In genomic region chr19:18749598-18750339, GRCm38 (mm10) we compare ENCODE assay signal across 7 mouse cellular contexts. TPM values are rescaled to one million over a fixed set of nuclear protein-coding genes. Genes with fewer than 3 reads are reported as not detected.
DNase-seq lines count a peak whose midpoint lies in the region; ATAC-seq and TF ChIP-seq lines count a peak whose summit lies in the region.

Gene Trpm6 (plus strand): TSS chr19:18749983.

- no peaks in the 10 kb centered on the region for H3K4me1 ChIP-seq in ES-E14 (ENCODE audit: control insufficient read depth in 2 of 2, insufficient read depth in 2 of 2, low read length in 2 of 2, poor library complexity in 1 of 2)
- H3K4me1 ChIP-seq in limb, embryonic 11.5 days (ENCODE audit: control insufficient read depth, insufficient read depth, low read length) = peaks cover 2% of the 10 kb centered on the region; the same call in 1 of the 2 replicates
- peaks cover 9% of the 10 kb centered on the region; the same call in 1 of the 2 replicates for H3K4me1 ChIP-seq in midbrain, embryonic 12.5 days
- H3K4me1 ChIP-seq in cerebellum, adult 2 months (ENCODE audit: control insufficient read depth, insufficient read depth, low read length) = no peaks in the 10 kb centered on the region; the same call in 1 of the 2 replicates

- no peaks in the 10 kb centered on the region for H3K36me3 ChIP-seq in ES-E14 (ENCODE audit: control insufficient read depth, insufficient read depth, low read length, poor library complexity, severe bottlenecking)
- no peaks in the 10 kb centered on the region for H3K36me3 ChIP-seq in limb, embryonic 11.5 days (ENCODE audit: control insufficient read depth, insufficient read depth, low read length)
- H3K36me3 ChIP-seq in midbrain, embryonic 12.5 days = no peaks in the 10 kb centered on the region

- WGBS in limb, embryonic 11.5 days = 4% methylated on average over 41 of the region's 41 CpGs
- WGBS in midbrain, embryonic 12.5 days = 7% methylated on average over 41 of the region's 41 CpGs
- WGBS in cerebellum, adult 2 months = 8% methylated on average over 41 of the region's 41 CpGs

- 0 out of 2 replicates have a peak, but pooled peaks cover 4% of the 10 kb centered on the region for H3K27me3 ChIP-seq in limb, embryonic 11.5 days (ENCODE audit: control insufficient read depth, insufficient read depth, low read length)
- peaks cover 18% of the 10 kb centered on the region for H3K27me3 ChIP-seq in midbrain, embryonic 12.5 days
- no peaks in the 10 kb centered on the region for H3K27me3 ChIP-seq in cerebellum, adult 2 months (ENCODE audit: control insufficient read depth, insufficient read depth, low read length)

- no peak for TF ChIP-seq CTCF in cerebellum, adult 2 months (IDR thresholded peaks at IDR 0.05; ENCODE audit: borderline replicate concordance, insufficient read depth, low read depth, low read length)

- H3K4me3 ChIP-seq in ES-E14 (ENCODE audit: insufficient read depth in 1 of 2, low read depth in 1 of 2, low read length in 2 of 2, poor library complexity in 1 of 2, severe bottlenecking in 1 of 2) = peak within 1 kb of the TSS; percentile 45 to 63
- H3K4me3 ChIP-seq in limb, embryonic 11.5 days (ENCODE audit: low read depth, low read length) = peak within 1 kb of the TSS; percentile 32
- peak within 1 kb of the TSS; percentile 40 for H3K4me3 ChIP-seq in midbrain, embryonic 12.5 days
- no peak within 1 kb of the TSS for H3K4me3 ChIP-seq in cerebellum, adult 2 months (replicated peaks; ENCODE audit: insufficient read depth, low read depth, low read length)

- no peaks in the 10 kb centered on the region for H3K9me3 ChIP-seq in ES-E14 (ENCODE audit: control insufficient read depth, insufficient read depth, low read depth, low read length)
- no peaks in the 10 kb centered on the region for H3K9me3 ChIP-seq in limb, embryonic 11.5 days (ENCODE audit: control insufficient read depth, low read length)
- H3K9me3 ChIP-seq in midbrain, embryonic 12.5 days = no peaks in the 10 kb centered on the region

- no peak for DNase-seq in ES-E14 (ENCODE audit: low read depth, low spot score)
- DNase-seq in adrenal gland, postnatal 36 days = peak; percentile 3 to 4
- peak; percentile 52 for DNase-seq in limb, embryonic 11.5 days (ENCODE audit: low spot score)
- DNase-seq in urinary bladder, postnatal 25 days (ENCODE audit: low spot score) = no peak
- DNase-seq in cerebellum, adult 2 months = no peak

- peak; percentile 46 to 58; a peak in 3 of 4 replicates for ATAC-seq in hematopoietic stem cell, adult 5-6 weeks (replicated peaks in 1 of 2; ENCODE audit: insufficient read depth in 1 of 2, low FRiP score in 2 of 2, low TSS enrichment in 1 of 2, low read depth in 1 of 2, poor library complexity in 2 of 2, severe bottlenecking in 2 of 2)
- no peak for ATAC-seq in limb, embryonic 11.5 days (ENCODE audit: insufficient number of reproducible peaks, low FRiP score, low TSS enrichment, low read depth)
- 0 out of 2 replicates have a peak, but pooled peaks have one; percentile 44 for ATAC-seq in midbrain, embryonic 12.5 days (ENCODE audit: low FRiP score, low read depth)

- in situ Hi-C loops in ES-E14 (cut with MboI; ENCODE audit: low sequenced_read_pairs in 2 of 2, unreplicated experiment in 2 of 2) = no loop called here

- H3K9ac ChIP-seq in ES-E14 (ENCODE audit: insufficient read depth, low read depth, low read length, poor library complexity, severe bottlenecking) = peak within 1 kb of the TSS; percentile 56
- H3K9ac ChIP-seq in limb, embryonic 11.5 days (ENCODE audit: low read length) = peak within 1 kb of the TSS; percentile 56
- no peak within 1 kb of the TSS for H3K9ac ChIP-seq in midbrain, embryonic 12.5 days (replicated peaks)

- peak within 1 kb of the TSS; percentile 70 for H3K4me2 ChIP-seq in limb, embryonic 11.5 days (ENCODE audit: low read depth, severe bottlenecking)
- peak within 1 kb of the TSS; percentile 61 for H3K4me2 ChIP-seq in midbrain, embryonic 12.5 days (replicated peaks)

- no peak for TF ChIP-seq POLR2A in cerebellum, adult 2 months (IDR thresholded peaks at IDR 0.05; ENCODE audit: borderline replicate concordance, insufficient read depth, low read length)

- no peak within 1 kb of the TSS for H3K27ac ChIP-seq in ES-E14 (ENCODE audit: insufficient read depth, low read depth, low read length, poor library complexity, severe bottlenecking)
- no peak within 1 kb of the TSS for H3K27ac ChIP-seq in limb, embryonic 11.5 days (replicated peaks; ENCODE audit: low read depth, low read length)
- no peak within 1 kb of the TSS for H3K27ac ChIP-seq in midbrain, embryonic 12.5 days (replicated peaks)
- H3K27ac ChIP-seq in cerebellum, adult 2 months (ENCODE audit: insufficient read depth, low read length) = no peak within 1 kb of the TSS

TF ChIP-seq in ES-E14, 5 proteins besides CTCF, POLR2A, EP300 and RAD21:
- TF ChIP-seq HCFC1 (IDR thresholded peaks at IDR 0.05; ENCODE audit: borderline replicate concordance, insufficient read depth, low read length) = no peak
- TF ChIP-seq MAFK (IDR thresholded peaks at IDR 0.05; ENCODE audit: insufficient read depth, low read depth, low read length) = no peak
- TF ChIP-seq ZC3H11A (IDR thresholded peaks at IDR 0.05; ENCODE audit: borderline replicate concordance, low read depth, low read length) = no peak
- TF ChIP-seq ZNF384 (IDR thresholded peaks at IDR 0.05; ENCODE audit: low read depth, low read length) = no peak
- no peak for TF ChIP-seq CHD2 (IDR thresholded peaks at IDR 0.05; ENCODE audit: low read depth, low read length)

RNA-seq across cellular contexts. Expression of gene Trpm6, which starts in this region (rescaled TPM):
- 0.53 and 0.80 TPM in 2 replicates for total RNA-seq in ES-E14 (2012; rRNA removed)
- total RNA-seq in adrenal gland, postnatal 36 days (2021) = under 1 TPM in 1 of 2 experiments, not detected in 1; 0.13 TPM
- total RNA-seq in hematopoietic stem cell, adult 5-6 weeks (2017) = 0.56 and 0.65 TPM in 2 replicates
- 0.38 and 0.43 TPM in 2 replicates for polyA plus RNA-seq in limb, embryonic 11.5 days (2014; fragmentation: Nextera tagmentation; extraction: Ambion mirVana)
- polyA plus RNA-seq in midbrain, embryonic 12.5 days (2016; fragmentation: Nextera tagmentation; extraction: Ambion mirVana) = 0.22 and 0.54 TPM in 2 replicates
- 0.30 and 0.34 TPM in 2 replicates for polyA plus RNA-seq in cerebellum, adult 2 months (2012; rRNA removed)

Comparison
In these comparisons a context has a peak if more than half of its experiments do, and no peak if none do; other contexts are left out.
1. Peak in DNase-seq in adrenal gland, postnatal 36 days; RNA of the gene not detected or under 1 TPM.
2. Peak in ATAC-seq in hematopoietic stem cell, adult 5-6 weeks; RNA of the gene not detected or under 1 TPM.
3. Peak in DNase-seq, H3K4me3 ChIP-seq, H3K9ac ChIP-seq and H3K4me2 ChIP-seq in limb, embryonic 11.5 days; RNA of the gene not detected or under 1 TPM.
4. Peak in ATAC-seq, H3K4me3 ChIP-seq and H3K4me2 ChIP-seq in midbrain, embryonic 12.5 days; RNA of the gene not detected or under 1 TPM.